In genomic region chr2:38424278-38424931, GRCm38 (mm10) we compare ENCODE assay signal across 10 mouse cellular contexts.
DNase-seq lines count a peak whose midpoint lies in the region; ATAC-seq and TF ChIP-seq lines count a peak whose summit lies in the region.
"Had no signal": no experiment of that assay in that cellular context is flagged by ENCODE, and none has a peak within 500 bp of the region (broad histone marks: within the 10 kb centered on the region; RNA-seq: fewer than 3 reads in every experiment).

No protein-coding gene starts in this region.

- peak overlapping the region; percentile 55 for H3K4me2 ChIP-seq in heart, embryonic 11.5 days
- H3K4me2 ChIP-seq in forebrain, postnatal 0 days (ENCODE audit: low read depth): peak overlapping the region; percentile 39
- H3K4me2 ChIP-seq in midbrain, embryonic 15.5 days: peak overlapping the region; percentile 36

- 0 out of 2 replicates have a peak, but pooled peaks have one; percentile 42 for ATAC-seq in heart, embryonic 11.5 days (replicated peaks; ENCODE audit: insufficient number of reproducible peaks, low FRiP score, low TSS enrichment)
- ATAC-seq in forebrain, postnatal 0 days: peak; percentile 83
- peak; percentile 88 for ATAC-seq in midbrain, embryonic 15.5 days (replicated peaks)
- ATAC-seq in activated CD4-positive, CD25-positive, alpha-beta regulatory T cell, adult 4 months: no peak
- no peak for ATAC-seq in erythroid progenitor cell, adult 5-6 weeks (replicated peaks; ENCODE audit: low FRiP score, poor library complexity, severe bottlenecking)

- H3K27ac ChIP-seq in heart, embryonic 11.5 days (ENCODE audit: low read depth, low read length): no peak overlapping the region
- H3K27ac ChIP-seq in forebrain, postnatal 0 days (ENCODE audit: low read depth, low read length): peak overlapping the region; percentile 50; the same call in 1 of the 2 replicates
- peak overlapping the region; percentile 78 for H3K27ac ChIP-seq in midbrain, embryonic 15.5 days
- H3K27ac ChIP-seq: left cerebral cortex, adult 2 months had no signal

- H3K9me3 ChIP-seq in heart, embryonic 11.5 days (replicated peaks; ENCODE audit: control insufficient read depth, low read length): no peaks in the 10 kb centered on the region
- H3K9me3 ChIP-seq in forebrain, postnatal 0 days (ENCODE audit: low read length): no peaks in the 10 kb centered on the region
- no peaks in the 10 kb centered on the region for H3K9me3 ChIP-seq in midbrain, embryonic 15.5 days

- TF ChIP-seq CTCF in forebrain, postnatal 0 days (IDR thresholded peaks at IDR 0.05; ENCODE audit: low read depth): no peak

- DNase-seq in heart, postnatal 25 days (ENCODE audit: low spot score): no peak
- peak; percentile 51 for DNase-seq in MN1 (ENCODE audit: low spot score)
- peak; percentile 57 for DNase-seq in forebrain, postnatal 0 days
- no peak for DNase-seq in layer of hippocampus, postnatal 14 days (ENCODE audit: low spot score in 2 of 2)
- DNase-seq: B cell, adult 2 months had no signal

- intact Hi-C loops in heart, postnatal 25 days (cut with DNase I): no loop called here

- peak overlapping the region; percentile 23 for H3K4me3 ChIP-seq in heart, embryonic 11.5 days (ENCODE audit: low read depth, low read length)
- peak overlapping the region; percentile 20 for H3K4me3 ChIP-seq in forebrain, postnatal 0 days (ENCODE audit: low read depth, low read length)
- no peak overlapping the region for H3K4me3 ChIP-seq in midbrain, embryonic 15.5 days
- H3K4me3 ChIP-seq: left cerebral cortex, adult 2 months had no signal

- 5% methylated on average over 21 of the region's 22 CpGs for WGBS in heart, embryonic 11.5 days (ENCODE audit: insufficient replicate concordance)
- 2% methylated on average over 19 of the region's 22 CpGs for WGBS in forebrain, postnatal 0 days
- 2% methylated on average over 21 of the region's 22 CpGs for WGBS in midbrain, embryonic 15.5 days

- H3K4me1 ChIP-seq in heart, embryonic 11.5 days (ENCODE audit: control insufficient read depth, insufficient read depth, low read length): peaks cover 8% of the 10 kb centered on the region
- H3K4me1 ChIP-seq in forebrain, postnatal 0 days (ENCODE audit: insufficient read depth): no peaks in the 10 kb centered on the region
- peaks cover 19% of the 10 kb centered on the region for H3K4me1 ChIP-seq in midbrain, embryonic 15.5 days

- H3K27me3 ChIP-seq in heart, embryonic 11.5 days (ENCODE audit: control insufficient read depth, insufficient read depth, low read length): peaks cover 5% of the 10 kb centered on the region; the same call in 1 of the 2 replicates
- no peaks in the 10 kb centered on the region for H3K27me3 ChIP-seq in forebrain, postnatal 0 days (ENCODE audit: insufficient read depth, low read length)
- no peaks in the 10 kb centered on the region for H3K27me3 ChIP-seq in midbrain, embryonic 15.5 days (replicated peaks)

- H3K36me3 ChIP-seq in heart, embryonic 11.5 days (ENCODE audit: control insufficient read depth, insufficient read depth, low read length): no peaks in the 10 kb centered on the region
- H3K36me3 ChIP-seq in forebrain, postnatal 0 days (ENCODE audit: insufficient read depth): no peaks in the 10 kb centered on the region
- no peaks in the 10 kb centered on the region for H3K36me3 ChIP-seq in midbrain, embryonic 15.5 days (replicated peaks)

- no peak overlapping the region for H3K9ac ChIP-seq in heart, embryonic 11.5 days (ENCODE audit: low read depth, low read length)
- H3K9ac ChIP-seq in forebrain, postnatal 0 days: peak overlapping the region; percentile 43
- H3K9ac ChIP-seq in midbrain, embryonic 15.5 days: peak overlapping the region; percentile 18

Comparison
In these comparisons a context has a peak if more than half of its experiments do, and no peak if none do; other contexts are left out.
1. ATAC-seq: peak in heart, embryonic 11.5 days (single experiment), forebrain, postnatal 0 days (single experiment) and midbrain, embryonic 15.5 days (single experiment); none in activated CD4-positive, CD25-positive, alpha-beta regulatory T cell, adult 4 months (single experiment) and erythroid progenitor cell, adult 5-6 weeks (single experiment).
2. DNase-seq: peak in MN1 (single experiment) and forebrain, postnatal 0 days (single experiment); none in heart, postnatal 25 days (single experiment) and layer of hippocampus, postnatal 14 days (0 of 2).
3. Peak in every context shown above with its lines, with median percentiles within 50 percentile points of each other: H3K4me2 ChIP-seq.